Mouse (Mus musculus): ENCODE measurements around the gene Rgs10.

- TF ChIP-seq CTCF (IDR thresholded peaks at IDR 0.05; ENCODE audit: insufficient read depth, low read length) (no peak), POLR2A (IDR thresholded peaks at IDR 0.05; ENCODE audit: borderline replicate concordance, extremely low read depth, low read depth, low read length) (no peak)
Measured at GRCm38 (mm10) chr7:128359164-128359563, 59.4 kb downstream of the Rgs10 start.
